Mouse (Mus musculus): ENCODE results near the gene Nhlh1.

GRCm38 (mm10) chr1:172018336-172019311, 38.7 kb downstream of the Nhlh1 start:
- TF ChIP-seq CTCF (IDR thresholded peaks at IDR 0.05; ENCODE audit: borderline replicate concordance, insufficient read depth, low read depth, low read length) (no peak), POLR2A (IDR thresholded peaks at IDR 0.05; ENCODE audit: borderline replicate concordance, insufficient read depth, low read length) (no peak)
